In the genomic region with DNA sequence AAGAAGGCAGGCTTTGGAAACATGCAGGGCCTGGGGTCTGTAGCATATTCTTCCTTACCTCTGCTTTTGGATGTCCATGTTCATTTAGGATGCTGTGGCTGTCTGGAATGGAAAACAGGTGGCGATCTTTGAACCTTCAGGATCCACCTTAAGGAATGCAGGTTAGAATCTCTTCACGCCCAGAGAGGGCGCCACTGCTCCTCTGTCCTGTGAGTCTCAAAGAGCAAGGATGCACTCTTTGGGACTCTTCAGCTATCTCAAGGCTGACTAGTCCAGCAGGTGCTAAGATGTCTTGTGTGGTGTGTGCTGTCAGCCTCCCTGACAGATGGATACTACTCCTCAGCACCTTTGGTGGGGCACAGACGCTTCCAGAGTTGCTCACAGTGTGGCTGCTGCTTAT, we compare ENCODE assay signal across 9 mouse cellular contexts. TPM values are rescaled to one million over a fixed set of nuclear protein-coding genes. Genes with fewer than 3 reads are reported as not detected.
A peak's percentile ranks its signal among the peaks of the same experiment; 100 is the strongest.
DNase-seq lines count a peak whose midpoint lies in the region; ATAC-seq lines count a peak whose summit lies in the region.
"Had no signal": no experiment of that assay in that cellular context is flagged by ENCODE, and none has a peak within 500 bp of the region (broad histone marks: within the 10 kb centered on the region; RNA-seq: fewer than 3 reads in every experiment).

No protein-coding gene starts in this region.

- no peak for ATAC-seq in cerebellum, adult (ENCODE audit: insufficient number of reproducible peaks, low FRiP score, low TSS enrichment)
- no peak for ATAC-seq in kidney, embryonic 15.5 days (replicated peaks; ENCODE audit: low FRiP score)
- no peak for ATAC-seq in embryonic facial prominence, embryonic 14.5 days (ENCODE audit: low read depth)
- ATAC-seq in monocyte, adult 5-6 weeks (replicated peaks; ENCODE audit: insufficient number of reproducible peaks, low FRiP score, low TSS enrichment, poor library complexity, severe bottlenecking), result no peak

- WGBS in kidney, embryonic 15.5 days, result 66% methylated on average over 4 of the region's 4 CpGs
- WGBS in embryonic facial prominence, embryonic 14.5 days, result 63% methylated on average over 4 of the region's 4 CpGs

- no peaks in the 10 kb centered on the region for H3K4me1 ChIP-seq in kidney, embryonic 15.5 days
- no peaks in the 10 kb centered on the region for H3K4me1 ChIP-seq in embryonic facial prominence, embryonic 14.5 days (ENCODE audit: control insufficient read depth, insufficient read depth, low read length)
- H3K4me1 ChIP-seq: neural tube, embryonic 15.5 days had no signal

- H3K27ac ChIP-seq in kidney, embryonic 15.5 days, result no peak overlapping the region
- no peak overlapping the region for H3K27ac ChIP-seq in embryonic facial prominence, embryonic 14.5 days (replicated peaks; ENCODE audit: low read depth, low read length)
- H3K27ac ChIP-seq: neural tube, embryonic 15.5 days had no signal

- H3K27me3 ChIP-seq in kidney, embryonic 15.5 days, result no peaks in the 10 kb centered on the region
- H3K27me3 ChIP-seq in embryonic facial prominence, embryonic 14.5 days (replicated peaks; ENCODE audit: control insufficient read depth, insufficient read depth, low read length), result no peaks in the 10 kb centered on the region
- H3K27me3 ChIP-seq: neural tube, embryonic 15.5 days had no signal

- H3K9me3 ChIP-seq in kidney, embryonic 15.5 days (replicated peaks), result no peaks in the 10 kb centered on the region
- H3K9me3 ChIP-seq in embryonic facial prominence, embryonic 14.5 days (ENCODE audit: control insufficient read depth, low read length), result no peaks in the 10 kb centered on the region
- H3K9me3 ChIP-seq: neural tube, embryonic 15.5 days had no signal

- no peak overlapping the region for H3K4me2 ChIP-seq in kidney, embryonic 15.5 days
- H3K4me2 ChIP-seq in embryonic facial prominence, embryonic 14.5 days (ENCODE audit: low read depth, low read length), result no peak overlapping the region
- H3K4me2 ChIP-seq: neural tube, embryonic 15.5 days had no signal

- no peak overlapping the region for H3K9ac ChIP-seq in kidney, embryonic 15.5 days
- H3K9ac ChIP-seq in embryonic facial prominence, embryonic 14.5 days (ENCODE audit: low read depth, low read length), result no peak overlapping the region
- H3K9ac ChIP-seq: neural tube, embryonic 15.5 days had no signal

- DNase-seq in cerebellum, postnatal 10 days, result peak; percentile 43 to 46
- DNase-seq in kidney, postnatal 14 days, result peak; percentile 26
- peak; percentile 57 to 58 for DNase-seq in B cell, adult 2 months
- DNase-seq in embryonic facial prominence, embryonic 14.5 days (ENCODE audit: low spot score), result peak; percentile 5
- DNase-seq in gastrocnemius, adult 8-10 months (ENCODE audit: low spot score in 2 of 2), result no peak

- no peak overlapping the region for H3K4me3 ChIP-seq in kidney, embryonic 15.5 days (replicated peaks)
- H3K4me3 ChIP-seq in embryonic facial prominence, embryonic 14.5 days (ENCODE audit: low read depth, low read length), result no peak overlapping the region
- H3K4me3 ChIP-seq: neural tube, embryonic 15.5 days had no signal

- H3K36me3 ChIP-seq in kidney, embryonic 15.5 days, result peaks cover 78% of the 10 kb centered on the region
- H3K36me3 ChIP-seq in embryonic facial prominence, embryonic 14.5 days (ENCODE audit: control insufficient read depth, insufficient read depth, low read length), result peaks cover 63% of the 10 kb centered on the region

RNA-seq across cellular contexts. Expression of a gene that starts 20.3 kb away (rescaled TPM):
- 19.2 and 27.6 TPM in 2 replicates for polyA plus RNA-seq in kidney, embryonic 15.5 days (2015; fragmentation: Nextera tagmentation; extraction: Ambion mirVana)
- polyA plus RNA-seq in embryonic facial prominence, embryonic 14.5 days (2014; fragmentation: Nextera tagmentation; extraction: Ambion mirVana), result 13.9 and 17.5 TPM in 2 replicates
- 11.7 to 13.0 TPM (median 12.6 TPM) in 3 replicates for total RNA-seq in monocyte, adult 5-6 weeks (2017)
- total RNA-seq in gastrocnemius, adult 8-10 months (2022), result 1 to 10 TPM; 1.4 to 2.7 (median 2.3) TPM

RNA-seq across cellular contexts. Expression of a gene that starts 20.6 kb away (rescaled TPM):
- polyA plus RNA-seq in kidney, embryonic 15.5 days (2015; fragmentation: Nextera tagmentation; extraction: Ambion mirVana), result 6.6 and 8.1 TPM in 2 replicates
- polyA plus RNA-seq in embryonic facial prominence, embryonic 14.5 days (2014; fragmentation: Nextera tagmentation; extraction: Ambion mirVana), result 7.1 and 7.7 TPM in 2 replicates
- total RNA-seq in monocyte, adult 5-6 weeks (2017), result 10.3 to 23.9 TPM (median 11.2 TPM) in 3 replicates
- 1 to 10 TPM; 6.2 to 6.9 (median 6.7) TPM for total RNA-seq in gastrocnemius, adult 8-10 months (2022)

RNA-seq across cellular contexts. Expression of a gene that starts 47.2 kb away (rescaled TPM):
- polyA plus RNA-seq in kidney, embryonic 15.5 days (2015; fragmentation: Nextera tagmentation; extraction: Ambion mirVana), result 29.6 and 31.6 TPM in 2 replicates
- polyA plus RNA-seq in embryonic facial prominence, embryonic 14.5 days (2014; fragmentation: Nextera tagmentation; extraction: Ambion mirVana), result 22.6 and 23.2 TPM in 2 replicates
- not detected in 3 replicates for total RNA-seq in monocyte, adult 5-6 weeks (2017)
- 10 to 100 TPM in 1 of 4 experiments, 1 to 10 TPM in 3; 7.9 to 10.7 (median 8.2) TPM for total RNA-seq in gastrocnemius, adult 8-10 months (2022)

Comparison
In these comparisons a context has a peak if more than half of its experiments do, and no peak if none do; other contexts are left out.
1. DNase-seq: peak in cerebellum, postnatal 10 days (2 of 2), kidney, postnatal 14 days (single experiment), B cell, adult 2 months (2 of 2) and embryonic facial prominence, embryonic 14.5 days (single experiment); none in gastrocnemius, adult 8-10 months (0 of 2).